Mouse (Mus musculus) E14TG2a.4 (cell line): ENCODE results near the gene Sele.
"Not testable (repeated sequence)": the region's sequence is repeated elsewhere in the genome, so short reads cannot be mapped to it uniquely, and the experiment has no call there.

Experiments
- CTCF ChIP-seq: conservative IDR thresholded peaks from 2 replicates; pipeline ENCODE4 v1.5.1; 2014; ENCODE audit warnings: low read length
- NANOG ChIP-seq: IDR thresholded peaks from 2 replicates; pipeline ENCODE4 v1.6.1; 2014; ENCODE audit warnings: borderline replicate concordance, low read length, mixed read lengths

DNA sequence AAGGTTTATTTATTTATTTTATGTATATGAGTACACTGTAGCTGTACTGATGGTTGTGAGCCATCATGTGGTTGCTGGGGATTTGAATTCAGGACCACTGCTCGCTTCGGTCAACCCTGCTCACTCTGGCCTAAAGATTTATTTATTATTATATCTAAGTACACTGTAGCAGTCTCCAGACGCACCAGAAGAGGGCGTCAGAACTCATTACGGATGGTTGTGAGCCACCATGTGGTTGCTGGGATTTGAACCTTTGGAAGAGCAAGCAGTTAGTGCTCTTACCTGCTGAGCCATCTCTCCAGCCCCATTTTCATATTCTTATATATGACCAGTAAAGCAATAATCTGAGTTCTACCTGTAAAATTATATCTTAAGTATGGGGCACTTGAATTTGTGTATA lies 25.9 kb upstream of the Sele start:
- TF ChIP-seq CTCF, result peak; percentile 19
- TF ChIP-seq NANOG, result not testable (repeated sequence)
